In the genomic region with DNA sequence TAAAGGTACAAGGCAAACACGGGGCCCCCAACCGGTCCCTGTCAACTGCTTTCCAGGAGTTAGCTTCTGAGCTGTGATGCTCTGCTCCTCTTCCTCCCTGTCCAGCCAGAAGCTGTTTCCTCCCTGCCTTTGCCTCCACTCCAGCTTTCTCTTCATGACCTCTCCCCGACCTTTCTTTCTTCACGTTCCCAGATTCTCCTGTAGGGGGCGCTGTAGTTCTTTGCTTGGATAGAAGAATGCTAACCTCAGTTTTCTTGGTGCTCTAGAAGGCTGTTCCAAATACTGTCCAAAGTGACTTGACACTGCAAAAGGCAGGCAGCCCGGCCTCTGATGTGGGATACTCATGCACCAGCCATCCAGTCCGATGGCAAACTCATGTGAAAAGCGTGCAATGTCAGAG, we compare ENCODE assay signal across 8 mouse cellular contexts.
DNase-seq lines count a peak whose midpoint lies in the region; ATAC-seq lines count a peak whose summit lies in the region.

No protein-coding gene starts in this region.

- no peaks in the 10 kb centered on the region for H3K36me3 ChIP-seq in forebrain, embryonic 14.5 days (ENCODE audit: control insufficient read depth, insufficient read depth, low read length)
- no peaks in the 10 kb centered on the region for H3K36me3 ChIP-seq in forebrain, embryonic 13.5 days (ENCODE audit: poor library complexity, severe bottlenecking)
- no peaks in the 10 kb centered on the region for H3K36me3 ChIP-seq in heart, embryonic 16.5 days (ENCODE audit: control insufficient read depth, insufficient read depth)
- no peaks in the 10 kb centered on the region for H3K36me3 ChIP-seq in splenic B cell, adult 2 months (ENCODE audit: control insufficient read depth, insufficient read depth, low read length, poor library complexity, severe bottlenecking)

- WGBS in forebrain, embryonic 14.5 days, result 28% methylated on average over 8 of the region's 8 CpGs
- WGBS in forebrain, embryonic 13.5 days, result 30% methylated on average over 8 of the region's 8 CpGs
- 19% methylated on average over 8 of the region's 8 CpGs for WGBS in heart, embryonic 16.5 days

- H3K4me3 ChIP-seq in forebrain, embryonic 14.5 days (ENCODE audit: low read depth, low read length), result no peak overlapping the region
- H3K4me3 ChIP-seq in forebrain, embryonic 13.5 days, result no peak overlapping the region
- no peak overlapping the region for H3K4me3 ChIP-seq in heart, embryonic 16.5 days (ENCODE audit: low read length)

- H3K4me2 ChIP-seq in forebrain, embryonic 14.5 days (ENCODE audit: low read length), result no peak overlapping the region
- H3K4me2 ChIP-seq in forebrain, embryonic 13.5 days, result no peak overlapping the region
- H3K4me2 ChIP-seq in heart, embryonic 16.5 days (ENCODE audit: low read depth, low read length), result no peak overlapping the region

- H3K9me3 ChIP-seq in forebrain, embryonic 14.5 days (replicated peaks; ENCODE audit: control insufficient read depth, low read length), result peaks cover 3% of the 10 kb centered on the region; the same call in 1 of the 2 replicates
- H3K9me3 ChIP-seq in forebrain, embryonic 13.5 days (replicated peaks), result no peaks in the 10 kb centered on the region
- H3K9me3 ChIP-seq in heart, embryonic 16.5 days (replicated peaks; ENCODE audit: control insufficient read depth, low read length), result no peaks in the 10 kb centered on the region

- no peaks in the 10 kb centered on the region for H3K27me3 ChIP-seq in forebrain, embryonic 14.5 days (replicated peaks; ENCODE audit: control insufficient read depth, insufficient read depth, low read length)
- H3K27me3 ChIP-seq in forebrain, embryonic 13.5 days, result no peaks in the 10 kb centered on the region
- H3K27me3 ChIP-seq in heart, embryonic 16.5 days (ENCODE audit: control insufficient read depth, insufficient read depth, low read length), result no peaks in the 10 kb centered on the region
- no peaks in the 10 kb centered on the region for H3K27me3 ChIP-seq in splenic B cell, adult 2 months (ENCODE audit: control insufficient read depth, insufficient read depth, low read length, poor library complexity, severe bottlenecking)

- no peaks in the 10 kb centered on the region for H3K4me1 ChIP-seq in forebrain, embryonic 14.5 days (ENCODE audit: control insufficient read depth, insufficient read depth, low read length)
- H3K4me1 ChIP-seq in forebrain, embryonic 13.5 days, result no peaks in the 10 kb centered on the region
- H3K4me1 ChIP-seq in heart, embryonic 16.5 days (ENCODE audit: control insufficient read depth, insufficient read depth, low read length), result 0 out of 2 replicates have a peak, but pooled peaks cover 2% of the 10 kb centered on the region

- peak; percentile 70 for DNase-seq in forebrain, embryonic 14.5 days (ENCODE audit: low spot score)
- DNase-seq in ZHBTc4 (ENCODE audit: low read depth, low spot score), result peak; percentile 87
- peak; percentile 68 for DNase-seq in embryo, embryonic 10 days (ENCODE audit: low spot score)
- peak; percentile 62 to 75 for DNase-seq in layer of hippocampus, postnatal 25 days (ENCODE audit: extremely low spot score in 1 of 2, low spot score in 1 of 2)
- peak; percentile 52 for DNase-seq in splenic B cell, adult 2 months (ENCODE audit: low read depth, low spot score)

- H3K27ac ChIP-seq in forebrain, embryonic 14.5 days (ENCODE audit: low read depth, low read length), result no peak overlapping the region
- no peak overlapping the region for H3K27ac ChIP-seq in forebrain, embryonic 13.5 days
- H3K27ac ChIP-seq in heart, embryonic 16.5 days (ENCODE audit: low read length), result no peak overlapping the region

- no peak overlapping the region for H3K9ac ChIP-seq in forebrain, embryonic 14.5 days (ENCODE audit: low read length)
- H3K9ac ChIP-seq in forebrain, embryonic 13.5 days, result no peak overlapping the region
- no peak overlapping the region for H3K9ac ChIP-seq in heart, embryonic 16.5 days (ENCODE audit: low read length)

- ATAC-seq in forebrain, embryonic 14.5 days, result no peak
- no peak for ATAC-seq in forebrain, embryonic 13.5 days
- ATAC-seq in heart, embryonic 16.5 days (replicated peaks; ENCODE audit: extremely low read depth, insufficient read depth, low FRiP score), result peak; percentile 63; the same call in 1 of the 2 replicates
- ATAC-seq in megakaryocyte, adult 5-6 weeks (ENCODE audit: poor library complexity, severe bottlenecking), result peak; percentile 79

Comparison
In these comparisons a context has a peak if more than half of its experiments do, and no peak if none do; other contexts are left out.
1. ATAC-seq: peak in heart, embryonic 16.5 days (single experiment) and megakaryocyte, adult 5-6 weeks (single experiment); none in forebrain, embryonic 14.5 days (single experiment) and forebrain, embryonic 13.5 days (single experiment).
2. Peak in every context shown above with its lines, with median percentiles within 50 percentile points of each other: DNase-seq.